Mouse (Mus musculus) layer of hippocampus, adult 11-12 months (tissue): ENCODE results near the gene Srgap3.
A peak's percentile ranks its signal among the peaks of the same experiment; 100 is the strongest.

Experiments
- DNase-seq: peaks from one replicate; pipeline ENCODE4 v3.0.0; 2022; ENCODE audit warnings: low spot score

The Srgap3 gene

DNA sequence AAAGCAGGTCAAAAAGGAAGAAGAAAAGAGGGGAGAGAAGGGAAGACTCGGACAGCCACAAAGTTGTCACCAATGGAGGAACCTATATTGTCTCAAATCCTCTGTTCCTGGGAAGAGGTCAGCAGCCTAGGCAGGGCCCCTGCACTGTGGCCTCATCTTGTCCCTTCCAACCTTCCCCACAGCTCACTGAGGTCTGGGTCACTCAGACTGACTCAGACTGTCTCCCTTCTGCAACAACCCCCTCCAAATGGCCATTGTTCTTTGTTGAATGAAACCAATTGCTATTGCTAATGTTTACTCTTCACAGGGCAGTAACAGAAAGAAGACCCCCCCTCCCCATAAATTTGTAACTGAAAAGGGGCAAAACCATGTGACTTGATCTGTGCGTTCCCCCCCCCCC, 2.2 kb upstream of the Srgap3 start:
- DNase-seq: no peak

DNA sequence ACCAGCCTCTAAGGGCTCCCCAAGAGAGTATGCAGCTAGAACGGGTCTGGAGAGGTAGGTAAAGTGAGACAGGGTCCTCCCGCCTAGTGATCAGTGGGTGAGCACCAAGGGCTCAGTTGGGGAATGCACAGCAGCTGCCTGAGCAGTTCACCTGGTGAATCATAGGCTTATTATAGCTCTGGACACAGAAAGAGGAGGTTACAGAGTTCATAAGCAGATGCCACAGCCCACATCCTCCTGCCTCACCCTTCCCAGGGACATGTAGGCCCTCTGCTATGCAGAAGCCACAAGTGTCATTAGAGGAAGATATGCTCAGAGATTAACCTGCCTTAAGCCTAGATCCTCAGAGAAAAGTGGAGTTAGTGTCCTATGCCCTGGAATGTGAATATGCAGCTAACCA, 1.4 kb upstream of the Srgap3 start:
- DNase-seq: no peak

DNA sequence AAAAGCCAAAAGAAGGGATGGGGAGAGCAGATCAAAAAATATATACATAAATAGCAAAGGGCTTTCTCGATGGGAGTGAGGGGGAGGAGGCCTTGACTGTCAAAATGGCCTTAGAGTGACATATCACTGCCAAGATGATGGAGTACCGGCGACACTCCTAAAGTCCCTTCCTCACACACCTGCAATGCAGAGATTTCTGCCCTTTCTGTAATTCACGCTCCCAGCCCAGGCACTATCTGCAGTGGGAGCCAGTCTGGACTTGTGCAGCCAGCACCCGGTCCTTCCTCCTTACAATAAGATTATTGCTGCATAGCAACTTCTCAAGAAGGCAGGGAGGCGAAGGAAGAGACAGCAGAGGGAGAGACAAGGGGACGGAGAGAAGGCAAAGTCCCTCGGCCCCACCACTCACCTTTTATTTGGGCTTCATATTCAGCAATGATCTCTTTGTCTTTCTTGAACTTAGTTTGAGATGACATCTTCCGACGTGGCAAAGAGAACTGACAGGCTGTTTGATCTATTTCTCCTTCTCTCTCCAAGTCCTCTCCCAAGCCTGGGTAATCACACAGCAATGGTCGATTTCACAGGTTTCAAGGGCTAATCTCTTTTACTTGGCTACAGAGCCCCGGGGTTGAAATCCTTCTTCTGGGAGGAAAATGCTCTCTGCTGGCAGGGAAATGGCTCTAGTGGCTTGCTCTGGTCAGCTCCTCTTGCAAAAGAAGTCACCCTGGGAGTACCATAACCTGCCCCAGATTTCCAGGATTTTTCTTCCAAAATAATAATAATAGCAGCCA, 850 bp downstream of the Srgap3 start:
- no peak for DNase-seq

DNA sequence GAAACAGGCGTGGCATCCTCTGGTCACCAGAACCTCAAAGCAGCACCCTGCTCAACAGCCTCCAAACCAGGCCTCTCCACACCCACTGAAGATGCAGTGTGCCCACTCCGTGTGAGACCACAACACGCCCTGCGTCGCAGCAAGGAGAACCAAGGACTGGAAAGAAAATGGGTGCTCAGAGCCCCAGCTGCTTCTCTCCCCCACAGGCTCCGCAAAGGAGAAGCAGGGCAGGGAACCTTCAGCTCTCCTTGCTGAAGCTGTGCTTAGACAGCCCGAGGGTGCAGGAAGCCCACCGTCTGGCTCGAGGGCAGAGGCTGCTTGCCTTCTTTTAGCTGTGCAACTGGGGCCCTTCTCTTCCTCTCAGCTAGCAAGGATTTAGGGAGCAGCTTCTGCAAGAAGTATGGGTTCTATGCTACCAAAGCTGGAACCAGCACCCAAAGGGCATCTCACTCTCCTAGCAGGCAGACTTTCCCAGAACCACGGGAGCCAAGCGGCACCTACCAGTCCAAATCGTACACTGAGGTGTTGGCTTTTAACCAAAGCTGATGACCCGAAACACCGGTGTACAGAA, 1.8 kb downstream of the Srgap3 start:
- DNase-seq: no peak

DNA sequence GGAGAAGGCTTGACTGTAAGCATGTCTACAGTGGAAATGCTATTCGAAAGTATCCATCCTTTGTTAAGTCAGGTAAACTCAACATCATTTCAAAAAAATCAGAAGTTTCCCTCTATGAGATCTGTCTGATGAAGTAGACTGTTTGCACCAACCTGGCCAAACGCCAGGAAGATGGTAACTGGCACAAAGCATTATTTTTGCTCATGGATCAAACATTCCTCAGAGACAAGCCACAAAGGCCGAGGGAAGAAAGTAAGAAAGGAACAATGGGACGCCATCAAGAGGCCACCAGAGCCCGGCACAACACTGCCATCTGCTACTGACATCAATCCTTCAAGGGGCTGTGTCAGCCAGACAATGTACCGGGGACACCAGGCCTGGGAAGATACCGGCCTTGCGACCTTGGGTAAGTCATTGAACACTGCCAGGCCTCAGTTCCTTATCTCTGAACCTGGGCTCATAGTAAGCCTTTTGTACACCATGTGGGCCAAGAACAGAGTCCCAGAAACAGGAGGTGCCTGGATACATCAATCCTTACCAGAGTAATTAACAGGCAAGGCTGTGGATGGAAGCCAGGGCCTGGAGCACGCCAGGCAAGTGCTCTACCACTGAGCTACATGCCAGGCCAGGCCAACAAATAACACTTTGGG, 3.3 kb downstream of the Srgap3 start:
- DNase-seq: peak; percentile 44

DNA sequence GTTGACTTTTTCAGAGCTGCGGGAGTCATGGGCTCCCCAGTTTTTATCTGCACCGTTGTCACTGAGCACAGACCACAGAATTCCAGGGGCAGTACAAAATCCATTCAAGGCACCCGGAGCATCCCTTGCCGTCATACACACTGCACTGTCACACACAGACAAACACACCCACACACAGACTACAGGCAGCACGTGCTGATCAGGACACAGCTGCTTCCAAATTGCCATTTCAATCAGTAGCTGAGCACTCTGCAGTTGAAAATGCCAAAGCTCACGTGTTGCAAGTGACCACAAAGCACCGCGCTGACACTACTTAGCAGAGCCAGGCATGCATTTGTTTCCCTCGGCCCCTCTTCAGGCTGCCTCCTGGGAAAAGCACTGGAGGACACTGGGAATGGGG, 7.8 kb downstream of the Srgap3 start:
- no peak for DNase-seq

DNA sequence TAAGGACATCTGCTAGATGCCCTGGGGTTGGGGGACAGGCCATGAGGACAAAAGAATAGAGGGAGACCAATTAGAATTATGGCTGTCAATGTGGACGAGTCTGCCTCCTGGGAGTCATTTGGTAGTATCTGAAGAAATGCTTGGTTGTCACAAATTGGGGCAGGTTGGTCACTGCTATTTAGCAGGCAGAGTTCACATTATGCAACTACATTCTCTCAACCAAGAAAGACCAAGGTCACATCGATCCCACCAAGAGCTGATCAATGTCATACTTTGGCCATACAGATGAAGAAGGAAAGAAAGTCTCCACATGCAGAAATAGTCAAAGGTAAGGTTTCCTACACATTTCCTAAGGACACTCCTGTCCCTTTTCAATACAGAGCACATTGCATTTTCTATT, 9.3 kb downstream of the Srgap3 start:
- DNase-seq: no peak

DNA sequence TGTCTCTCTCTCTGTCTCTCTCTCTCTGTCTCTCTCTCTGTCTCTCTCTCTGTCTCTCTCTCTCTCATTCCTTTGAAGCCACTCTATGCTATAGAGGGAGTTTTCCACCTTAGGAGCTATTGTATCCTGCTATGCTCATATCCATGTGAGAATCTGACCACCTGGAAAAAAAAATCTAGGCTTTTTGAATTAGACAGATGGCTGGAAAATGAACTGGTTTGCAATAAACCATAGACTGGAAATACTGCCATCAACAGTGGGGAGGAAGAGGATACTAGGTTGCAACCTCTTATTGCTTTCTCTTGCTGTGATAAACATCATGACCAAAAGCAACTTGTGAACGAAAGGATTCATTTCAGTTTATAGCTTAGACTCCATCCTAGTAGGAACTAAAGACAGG, 12.6 kb downstream of the Srgap3 start:
- no peak for DNase-seq

DNA sequence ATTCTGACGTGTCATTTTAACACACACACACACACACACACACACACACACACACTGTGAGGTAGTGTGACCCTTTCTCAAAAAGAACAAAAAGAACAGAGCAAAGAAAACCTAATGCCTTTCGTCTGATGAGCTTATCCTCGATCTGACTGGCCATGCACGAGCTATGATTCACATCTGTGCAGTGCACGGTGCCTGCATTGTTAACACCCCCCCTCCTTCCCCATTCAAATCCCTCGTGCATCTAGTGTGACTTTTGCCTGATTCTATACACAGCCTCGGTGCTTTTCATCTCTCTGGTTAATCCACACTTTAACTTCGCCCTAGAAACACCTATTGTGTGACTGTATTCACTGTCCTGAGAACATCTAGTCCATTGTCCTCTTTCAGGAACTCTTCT, 14.5 kb downstream of the Srgap3 start:
- no peak for DNase-seq

DNA sequence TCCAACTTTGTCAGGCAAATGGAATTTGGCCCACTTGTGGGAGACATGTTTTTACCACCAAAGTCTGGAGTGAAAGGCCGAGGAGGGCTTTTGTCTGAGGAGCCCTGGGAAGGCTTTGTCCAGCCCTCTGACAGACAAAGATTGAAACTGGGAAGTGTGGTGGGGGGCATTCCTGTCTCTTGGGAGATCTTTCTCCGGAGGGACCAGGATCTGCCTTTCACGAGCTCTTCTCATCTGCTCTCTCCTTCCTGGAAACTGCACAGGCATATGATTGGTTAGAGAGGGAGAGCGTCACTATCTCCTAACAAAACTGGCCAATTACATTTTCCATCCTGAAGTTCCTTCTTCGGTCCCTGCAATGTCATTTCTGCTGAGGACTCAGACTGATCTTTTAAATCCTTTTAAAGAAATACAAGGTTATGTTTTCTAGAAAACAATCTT, 17.0 kb downstream of the Srgap3 start:
- DNase-seq: no peak

DNA sequence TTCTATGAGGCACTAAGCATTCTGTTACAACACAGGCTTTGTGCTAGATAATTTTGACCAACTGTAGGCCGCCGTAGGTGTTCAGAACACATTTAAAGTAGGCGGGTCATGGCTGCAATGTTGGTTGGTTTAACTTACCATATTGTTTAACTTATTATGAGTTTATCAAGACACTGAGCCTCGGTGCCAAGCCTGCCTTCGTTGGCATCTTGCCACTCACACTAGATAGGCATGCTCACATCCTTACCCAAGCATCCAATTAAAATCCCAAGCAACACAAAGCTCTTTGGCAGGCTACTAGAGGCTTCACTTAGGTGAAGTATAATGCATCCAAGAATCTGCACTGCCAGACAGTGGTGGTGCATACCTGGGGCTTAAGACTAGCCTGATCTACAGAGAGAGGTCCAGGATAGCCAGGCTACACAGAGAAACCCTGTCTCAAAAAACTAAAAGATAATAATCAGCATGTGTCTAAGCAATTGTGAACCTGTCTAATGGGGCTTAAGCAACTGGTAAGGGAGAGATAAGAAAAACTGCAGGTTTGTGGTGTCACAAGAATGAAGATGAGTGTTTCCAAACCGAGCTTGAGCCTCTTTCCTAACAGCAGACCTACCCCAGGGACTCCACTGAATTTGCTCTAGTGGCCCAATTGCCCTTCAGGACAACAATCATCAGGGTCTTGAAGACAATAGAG, 17.6 kb downstream of the Srgap3 start:
- DNase-seq: peak; percentile 68

DNA sequence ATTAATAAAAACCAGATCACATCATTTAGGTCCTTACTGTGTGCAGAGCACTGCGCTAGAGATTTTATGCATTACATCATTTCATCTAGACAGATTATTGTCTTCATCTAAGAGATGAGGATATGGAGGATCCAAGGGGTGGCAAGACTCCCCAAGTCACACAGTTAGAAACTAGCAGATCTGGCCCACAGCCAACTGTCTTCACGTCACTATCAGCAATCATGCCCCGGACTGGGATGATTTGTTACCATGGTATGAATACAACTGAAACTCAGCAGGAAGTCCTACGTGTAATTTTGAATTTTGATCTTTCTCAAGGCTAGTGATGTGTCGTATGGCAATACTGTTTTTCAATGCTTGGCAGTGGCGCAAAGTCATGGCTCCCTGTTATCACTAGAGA, 18.2 kb downstream of the Srgap3 start:
- DNase-seq: no peak

DNA sequence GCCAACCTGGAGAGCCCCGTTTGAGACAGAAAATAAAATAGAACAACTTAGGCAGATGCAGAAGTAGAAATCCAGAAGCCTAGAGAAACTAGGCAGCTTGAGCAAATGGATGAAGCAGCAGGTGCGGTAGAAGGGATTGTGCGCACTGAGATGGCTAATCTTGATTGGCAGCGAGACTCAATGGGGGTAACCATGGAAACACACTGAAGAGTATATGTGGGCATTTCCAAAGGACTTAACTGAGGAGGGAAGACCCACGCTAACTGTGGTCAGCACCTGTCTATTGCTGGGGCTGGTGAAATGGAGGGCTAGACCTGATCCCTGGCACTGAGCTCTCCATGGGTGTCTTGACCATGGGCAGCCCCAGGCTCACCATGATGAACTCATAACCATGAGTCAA, 19.7 kb downstream of the Srgap3 start:
- no peak for DNase-seq

DNA sequence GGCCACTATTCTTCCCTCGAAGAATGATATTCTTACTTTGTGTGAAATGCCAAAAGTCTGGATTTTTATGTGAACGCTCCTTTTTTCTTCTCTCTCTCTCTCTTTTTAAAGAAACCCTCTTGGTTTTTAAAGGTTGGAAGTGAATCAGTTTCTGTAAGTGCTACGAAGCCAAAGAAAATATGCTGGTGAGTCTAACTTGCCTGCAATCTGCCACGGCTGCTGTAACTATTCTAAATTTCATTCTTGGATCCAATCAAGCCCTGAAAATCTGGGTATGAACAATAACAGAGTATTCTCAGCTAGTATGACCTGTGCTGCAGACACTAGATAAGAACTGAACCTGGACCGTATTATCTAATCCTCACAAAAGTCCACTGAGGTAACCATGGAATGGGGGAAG, 21.1 kb downstream of the Srgap3 start:
- DNase-seq: no peak

DNA sequence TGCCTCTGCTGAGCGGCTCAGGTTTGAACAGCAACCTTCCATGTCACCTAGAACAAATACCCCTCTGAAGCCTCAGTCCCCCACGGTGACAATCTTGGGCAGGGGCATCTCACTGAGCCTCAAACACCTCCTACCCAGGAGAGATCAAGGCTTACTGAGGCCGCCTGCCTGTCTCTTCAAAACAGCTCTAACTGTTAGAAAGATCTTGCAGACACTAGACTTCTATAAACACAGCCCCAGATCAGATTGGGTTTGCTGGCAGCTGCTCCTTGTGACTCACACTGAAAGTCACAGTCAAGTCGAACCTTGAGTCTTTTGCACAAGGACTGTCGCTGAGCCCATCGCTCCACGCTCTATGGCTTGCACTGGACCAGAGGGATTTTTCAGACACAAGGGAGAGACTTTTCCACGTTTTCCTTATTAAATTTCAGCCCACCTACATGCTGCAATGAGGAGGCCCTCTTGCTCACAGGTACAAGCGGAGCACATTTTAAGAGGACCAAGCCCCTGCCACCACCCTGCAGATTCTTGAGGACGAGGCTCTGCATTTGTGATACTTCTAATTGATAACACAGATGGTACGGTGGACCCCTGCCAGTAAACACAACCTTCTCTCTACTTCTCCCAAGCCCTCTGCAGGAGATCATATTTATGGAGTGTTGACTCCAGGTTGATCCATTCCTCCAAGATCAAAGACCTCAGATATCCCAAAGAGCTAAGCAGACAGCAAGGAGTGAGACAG, 21.7 kb downstream of the Srgap3 start:
- DNase-seq: peak; percentile 32

DNA sequence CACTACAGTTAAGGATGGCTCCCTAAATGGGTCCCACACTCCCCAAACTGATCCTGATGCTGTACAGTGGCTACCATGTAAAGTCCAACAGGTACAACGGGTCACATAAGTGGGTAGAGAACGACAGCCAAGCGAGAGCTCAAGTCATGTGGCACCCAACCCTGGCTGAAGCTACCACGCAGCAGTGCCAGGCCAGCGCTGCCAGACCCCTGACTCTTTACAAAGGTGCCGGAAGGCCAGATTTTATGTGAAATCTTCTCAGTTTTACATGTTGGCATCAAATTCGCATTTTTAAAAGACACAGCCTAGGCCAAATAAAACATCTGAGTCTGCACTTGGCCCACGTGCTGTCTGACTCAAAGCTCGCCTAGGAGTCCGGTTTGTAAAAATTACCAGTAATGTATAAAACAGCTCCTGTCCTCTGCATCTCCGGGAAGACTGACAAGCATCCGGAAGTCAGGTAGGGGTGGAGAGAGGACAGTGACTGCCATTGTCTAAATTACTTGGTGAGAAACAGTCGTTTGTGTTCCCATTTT, 22.4 kb downstream of the Srgap3 start:
- DNase-seq: no peak

DNA sequence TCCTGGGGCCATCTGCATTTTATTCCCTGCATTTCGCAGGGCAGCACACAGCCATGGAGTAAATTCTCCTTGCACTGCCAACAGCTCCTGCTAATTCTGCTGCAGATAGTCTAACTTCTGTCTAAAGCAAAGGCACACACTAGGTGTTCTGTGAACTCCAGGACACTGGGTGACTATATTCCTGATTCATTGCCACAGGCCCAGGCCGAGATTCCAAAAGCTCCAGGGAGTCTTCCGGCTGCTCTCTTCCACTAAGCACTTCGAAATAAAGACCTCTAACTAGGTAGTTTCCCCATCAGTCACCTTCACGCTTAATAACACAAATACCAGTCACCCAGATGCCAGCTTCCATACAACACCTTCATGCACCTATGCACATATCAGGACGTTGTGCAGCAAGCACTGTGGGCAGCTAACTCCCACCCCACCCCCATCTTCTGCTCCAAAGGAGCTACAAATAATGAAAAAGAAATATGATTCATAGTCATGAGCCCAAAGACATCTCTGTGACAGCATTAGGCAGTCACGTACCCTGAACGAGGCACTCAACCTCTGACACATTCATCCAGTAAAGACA, 26.4 kb downstream of the Srgap3 start:
- DNase-seq: no peak

DNA sequence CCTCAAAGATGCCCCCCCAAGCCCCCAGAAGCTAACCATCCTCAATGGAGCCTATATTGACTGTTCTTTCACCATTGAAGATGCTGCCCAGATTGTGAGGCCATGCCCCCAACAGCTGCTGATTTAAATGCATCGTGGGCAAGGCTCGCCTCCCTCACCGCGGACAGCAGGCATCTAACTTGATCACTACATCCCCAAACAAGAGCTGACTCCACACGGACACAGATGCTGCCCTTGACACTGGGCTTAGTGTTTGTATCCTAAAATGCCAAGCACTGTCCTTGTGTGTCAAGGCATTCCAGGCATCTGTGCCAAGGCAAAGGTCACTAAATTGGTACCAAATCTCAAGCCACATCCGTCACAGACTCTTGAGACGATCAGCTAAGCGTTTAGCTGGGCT, 29.3 kb downstream of the Srgap3 start:
- no peak for DNase-seq

DNA sequence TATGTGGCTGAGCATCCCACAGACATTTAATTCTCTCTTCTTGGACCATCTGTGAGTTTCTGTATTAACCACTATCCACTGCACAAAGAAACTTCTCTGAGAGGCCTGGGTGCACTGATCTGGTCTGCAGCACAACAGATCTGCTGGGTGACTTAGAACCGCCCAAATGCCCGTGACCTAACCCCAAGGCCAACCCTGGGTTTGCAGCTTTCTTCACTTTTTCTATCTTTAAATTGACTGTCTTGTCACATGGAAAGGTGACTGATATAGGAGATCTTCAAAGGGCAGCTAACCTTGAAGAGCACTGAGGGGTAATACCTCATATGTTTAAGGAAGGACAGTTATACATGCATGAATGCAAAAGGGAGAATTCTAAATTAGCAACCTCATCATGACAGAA, 30.8 kb downstream of the Srgap3 start:
- no peak for DNase-seq

DNA sequence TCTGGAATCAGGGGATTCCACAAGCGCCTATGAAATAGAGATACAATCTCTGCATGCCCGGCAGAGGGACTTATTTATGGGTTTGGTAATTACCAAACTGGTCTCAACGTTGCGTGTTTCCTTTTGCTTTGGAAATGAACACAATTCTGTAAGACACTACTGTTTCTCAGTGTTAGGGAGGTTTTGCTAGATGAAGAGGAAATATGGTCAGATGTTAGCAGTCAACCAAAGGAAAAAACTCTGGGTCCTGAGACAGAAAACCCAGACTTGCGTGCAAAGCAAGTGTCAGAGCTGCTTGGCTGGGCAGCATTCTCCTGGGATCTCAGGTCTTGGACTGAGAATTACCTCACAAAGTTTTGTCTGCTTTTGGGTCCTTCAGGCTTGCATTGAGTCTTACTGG, 34.5 kb downstream of the Srgap3 start:
- no peak for DNase-seq

DNA sequence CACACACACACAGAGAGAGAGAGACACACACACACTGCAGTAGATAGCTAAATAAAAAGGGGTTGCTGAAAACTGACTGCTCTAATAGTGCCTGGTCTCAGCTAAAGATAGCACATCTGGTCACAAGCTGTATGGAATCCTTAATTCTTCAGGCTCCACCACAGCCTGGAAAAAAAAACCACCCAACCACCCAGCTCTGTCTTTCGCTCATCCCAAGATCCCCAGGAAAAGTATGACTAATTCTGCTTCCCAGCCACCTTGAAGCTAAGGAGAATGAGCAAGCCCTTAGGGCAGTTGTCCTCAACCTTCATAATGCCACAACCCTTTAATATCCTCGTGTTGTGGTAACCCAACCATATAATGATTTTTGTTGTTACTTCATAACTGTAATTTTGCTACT, 37.4 kb downstream of the Srgap3 start:
- no peak for DNase-seq
